Mouse (Mus musculus): ENCODE data around the gene E130308A19Rik. TPM values are rescaled to one million over a fixed set of nuclear protein-coding genes. Genes with fewer than 3 reads are reported as not detected.

E130308A19Rik gene
- total and polyA plus RNA-seq, 3 experiments = 2.4 to 3.4 (median 3.1) TPM

DNA sequence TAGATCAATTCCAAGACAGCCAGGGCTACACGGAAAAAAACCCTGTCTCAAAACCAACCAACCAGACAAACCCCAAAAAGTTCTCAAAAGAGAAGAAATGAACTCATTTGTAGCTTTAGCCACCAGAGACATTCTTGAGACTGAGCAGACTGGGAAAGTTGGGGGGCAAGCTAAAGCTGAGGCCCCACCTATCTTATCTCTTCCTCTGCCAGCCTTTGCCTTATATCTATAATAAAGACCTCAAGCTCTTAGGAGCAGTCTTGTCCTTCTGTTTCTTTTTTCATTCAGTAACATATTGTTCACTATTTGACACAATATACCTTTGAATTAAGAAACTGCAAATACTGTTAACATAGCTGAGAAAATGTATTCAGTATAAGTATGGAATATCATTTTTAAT is 55.4 kb downstream of the E130308A19Rik start:
- H3K9ac ChIP-seq (ENCODE audit: insufficient read depth, low read depth) = no peak overlapping the region
- no peak for TF ChIP-seq POLR2AphosphoS2 (IDR thresholded peaks at IDR 0.05; ENCODE audit: low read depth, low read length)
- no peak for TF ChIP-seq GABPA (IDR thresholded peaks at IDR 0.05; ENCODE audit: insufficient replicate concordance, low read depth, low read length)
- no peak for TF ChIP-seq EP300 (IDR thresholded peaks at IDR 0.05; ENCODE audit: low read length)
- TF ChIP-seq ZNF384 (IDR thresholded peaks at IDR 0.05; ENCODE audit: low read depth, low read length) = no peak
- no peak for TF ChIP-seq ZKSCAN1 (IDR thresholded peaks at IDR 0.05; ENCODE audit: borderline replicate concordance, low read depth, low read length)
- no peak for TF ChIP-seq SMC3 (IDR thresholded peaks at IDR 0.05; ENCODE audit: low read depth, low read length)
- TF ChIP-seq USF2 (conservative IDR thresholded peaks at IDR 0.05; ENCODE audit: low read depth, low read length) = no peak
- TF ChIP-seq MAX (IDR thresholded peaks at IDR 0.05; ENCODE audit: low read length) = no peak
- TF ChIP-seq NELFE (IDR thresholded peaks at IDR 0.05; ENCODE audit: low read depth, low read length) = no peak
- TF ChIP-seq MYC (IDR thresholded peaks at IDR 0.05; ENCODE audit: low read depth, low read length) = no peak
- TF ChIP-seq MAFK (IDR thresholded peaks at IDR 0.05; ENCODE audit: insufficient replicate concordance, low read length) = no peak
- no peak for TF ChIP-seq PAX5 (IDR thresholded peaks at IDR 0.05; ENCODE audit: low read length)
- TF ChIP-seq ZMIZ1 (IDR thresholded peaks at IDR 0.05; ENCODE audit: low read depth, low read length) = no peak
- TF ChIP-seq JUN (IDR thresholded peaks at IDR 0.05; ENCODE audit: insufficient read depth, low read depth, low read length) = no peak
- no peak for TF ChIP-seq IRF4 (IDR thresholded peaks at IDR 0.05; ENCODE audit: low read depth, low read length)
- no peak for TF ChIP-seq NRF1 (IDR thresholded peaks at IDR 0.05; ENCODE audit: low read depth, low read length)
- H3K4me1 ChIP-seq (ENCODE audit: control insufficient read depth in 1 of 2, insufficient read depth in 2 of 2) = peaks cover 6 to 19% of the 10 kb centered on the region in 2 experiments
- no peaks in the 10 kb centered on the region for H3K79me2 ChIP-seq (replicated peaks; ENCODE audit: control insufficient read depth, extremely low read depth, insufficient read depth, poor library complexity, severe bottlenecking)
- DNase-seq (ENCODE audit: extremely low read depth) = no peak
- H3K4me2 ChIP-seq (ENCODE audit: insufficient read depth, low read depth, poor library complexity, severe bottlenecking) = no peak overlapping the region
- H3K9me3 ChIP-seq (replicated peaks; ENCODE audit: low read length) = no peaks in the 10 kb centered on the region
- in situ Hi-C loops (cut with MboI; ENCODE audit: low pct_ligation_motif_present, low pct_unique_long_range_greater_than_20kb, low sequenced_read_pairs) = no loop called here
- dilution Hi-C loops (cut with MboI; ENCODE audit: extremely low pct_ligation_motif_present, extremely low pct_unique_long_range_greater_than_20kb, low sequenced_read_pairs) = no loop called here
- no peak overlapping the region for H3K27ac ChIP-seq (ENCODE audit: insufficient read depth, low read depth)
- no peaks in the 10 kb centered on the region for H3K36me3 ChIP-seq (replicated peaks in 1 of 2; ENCODE audit: control insufficient read depth in 1 of 2, insufficient read depth in 1 of 2, low read length in 1 of 2)
- H3K4me3 ChIP-seq (replicated peaks in 1 of 3; ENCODE audit: low read depth in 2 of 3, low read length in 2 of 3, poor library complexity in 1 of 3) = no peak overlapping the region
- no peaks in the 10 kb centered on the region for H3K27me3 ChIP-seq (replicated peaks)

GRCm38 (mm10) chr4:59682491-59682890 is 56.5 kb downstream of the E130308A19Rik start:
- no peaks in the 10 kb centered on the region for H3K79me2 ChIP-seq (replicated peaks; ENCODE audit: control insufficient read depth, extremely low read depth, insufficient read depth, poor library complexity, severe bottlenecking)
- H3K4me1 ChIP-seq (ENCODE audit: control insufficient read depth in 1 of 2, insufficient read depth in 2 of 2) = peaks cover 6 to 19% of the 10 kb centered on the region in 2 experiments
- H3K36me3 ChIP-seq (replicated peaks in 1 of 2; ENCODE audit: control insufficient read depth in 1 of 2, insufficient read depth in 1 of 2, low read length in 1 of 2) = no peaks in the 10 kb centered on the region
- dilution Hi-C loops (cut with MboI; ENCODE audit: extremely low pct_ligation_motif_present, extremely low pct_unique_long_range_greater_than_20kb, low sequenced_read_pairs) = no loop called here
- H3K9ac ChIP-seq (ENCODE audit: insufficient read depth, low read depth) = peak overlapping the region; percentile 13; the same call in 1 of the 2 replicates
- peak; percentile 83 for DNase-seq (ENCODE audit: extremely low read depth)
- TF ChIP-seq ETS1 (conservative IDR thresholded peaks at IDR 0.05; ENCODE audit: low read depth, low read length) (peak; percentile 50), MAFK (IDR thresholded peaks at IDR 0.05; ENCODE audit: insufficient replicate concordance, low read length) (0 out of 2 replicates have a peak, but pooled peaks have one; percentile 32), ZNF384 (IDR thresholded peaks at IDR 0.05; ENCODE audit: low read depth, low read length) (no peak), HCFC1 (IDR thresholded peaks at IDR 0.05; ENCODE audit: low read depth, low read length) (no peak), IRF4 (IDR thresholded peaks at IDR 0.05; ENCODE audit: low read depth, low read length) (peak; percentile 97), ZMIZ1 (IDR thresholded peaks at IDR 0.05; ENCODE audit: low read depth, low read length) (no peak), MEF2A (IDR thresholded peaks at IDR 0.05; ENCODE audit: borderline replicate concordance, low read depth, low read length) (0 out of 2 replicates have a peak, but pooled peaks have one; percentile 28), JUND (conservative IDR thresholded peaks at IDR 0.05; ENCODE audit: low read depth, low read length) (peak; percentile 98), JUN (IDR thresholded peaks at IDR 0.05; ENCODE audit: insufficient read depth, low read depth, low read length) (peak; percentile 95), MYC (IDR thresholded peaks at IDR 0.05; ENCODE audit: low read depth, low read length) (0 out of 2 replicates have a peak, but pooled peaks have one; percentile 52), CHD2 (IDR thresholded peaks at IDR 0.05; ENCODE audit: low read length) (0 out of 2 replicates have a peak, but pooled peaks have one; percentile 26), EP300 (IDR thresholded peaks at IDR 0.05; ENCODE audit: low read length) (peak; percentile 92), NRF1 (IDR thresholded peaks at IDR 0.05; ENCODE audit: low read depth, low read length) (no peak), PAX5 (IDR thresholded peaks at IDR 0.05; ENCODE audit: low read length) (no peak), USF1 (IDR thresholded peaks at IDR 0.05; ENCODE audit: low read depth, low read length) (no peak), SIN3A (IDR thresholded peaks at IDR 0.05; ENCODE audit: low read length) (0 out of 2 replicates have a peak, but pooled peaks have one; percentile 42), USF2 (conservative IDR thresholded peaks at IDR 0.05; ENCODE audit: low read depth, low read length) (no peak), BHLHE40 (IDR thresholded peaks at IDR 0.05; ENCODE audit: low read depth, low read length) (peak; percentile 72), CHD1 (IDR thresholded peaks at IDR 0.05; ENCODE audit: low read depth, low read length) (0 out of 2 replicates have a peak, but pooled peaks have one; percentile 34), ZC3H11A (IDR thresholded peaks at IDR 0.05; ENCODE audit: low read depth, low read length) (no peak), RCOR1 (conservative IDR thresholded peaks at IDR 0.05; ENCODE audit: low read depth, low read length) (peak; percentile 80; the same call in 1 of the 2 replicates)
- H3K27me3 ChIP-seq (replicated peaks) = no peaks in the 10 kb centered on the region
- in situ Hi-C loops (cut with MboI; ENCODE audit: low pct_ligation_motif_present, low pct_unique_long_range_greater_than_20kb, low sequenced_read_pairs) = no loop called here
- H3K4me3 ChIP-seq (replicated peaks in 1 of 3; ENCODE audit: low read depth in 2 of 3, low read length in 2 of 3, poor library complexity in 1 of 3) = no peak overlapping the region
- H3K4me2 ChIP-seq (ENCODE audit: insufficient read depth, low read depth, poor library complexity, severe bottlenecking) = peak overlapping the region; percentile 13; the same call in 1 of the 2 replicates
- H3K9me3 ChIP-seq (replicated peaks; ENCODE audit: low read length) = no peaks in the 10 kb centered on the region
- H3K27ac ChIP-seq (ENCODE audit: insufficient read depth, low read depth) = no peak overlapping the region

All from CH12.LX (cell line).